In the genomic region with DNA sequence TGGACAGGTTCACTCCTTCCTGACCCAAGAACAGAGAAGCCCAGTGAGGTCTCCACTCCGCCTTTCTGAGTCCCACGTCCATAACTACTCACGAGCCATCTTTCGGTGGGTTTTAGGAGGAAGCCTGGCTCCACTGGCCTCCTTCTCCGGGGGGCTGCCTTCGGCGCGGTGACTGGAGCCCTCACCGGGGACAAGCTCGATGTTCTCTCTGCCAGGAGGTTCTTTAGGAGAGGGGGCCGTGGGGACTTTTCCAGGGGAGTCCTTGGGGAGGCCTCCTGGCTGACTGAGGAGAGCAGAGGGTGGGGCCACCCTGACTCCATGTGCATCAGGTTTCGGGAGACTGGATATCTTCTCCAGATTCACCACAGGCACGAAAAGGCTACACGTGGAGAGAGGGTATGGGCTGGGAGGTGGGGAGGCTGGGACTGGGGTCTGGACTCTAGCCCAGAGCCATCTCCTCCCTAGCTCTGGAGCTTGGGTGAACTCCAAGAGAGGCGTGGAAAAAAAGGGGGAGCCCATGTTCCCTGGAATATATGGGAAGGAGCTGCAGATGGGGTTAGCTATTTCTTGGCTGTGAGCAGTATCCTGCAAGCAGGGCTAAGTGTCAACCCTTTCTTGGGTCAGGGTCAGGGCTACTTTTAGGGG, we compare ENCODE assay signal across 11 mouse cellular contexts. TPM values are rescaled to one million over a fixed set of nuclear protein-coding genes. Genes with fewer than 3 reads are reported as not detected.
DNase-seq lines count a peak whose midpoint lies in the region; ATAC-seq lines count a peak whose summit lies in the region.
"Had no signal": no experiment of that assay in that cellular context is flagged by ENCODE, and none has a peak within 500 bp of the region (broad histone marks: within the 10 kb centered on the region; RNA-seq: fewer than 3 reads in every experiment).

No protein-coding gene starts in this region.

- H3K4me1 ChIP-seq in embryonic facial prominence, embryonic 13.5 days = peaks cover 37% of the 10 kb centered on the region
- peaks cover 56% of the 10 kb centered on the region for H3K4me1 ChIP-seq in embryonic facial prominence, embryonic 10.5 days
- H3K4me1 ChIP-seq in kidney, embryonic 14.5 days (ENCODE audit: control insufficient read depth, insufficient read depth, low read length) = peaks cover 13% of the 10 kb centered on the region
- peaks cover 36% of the 10 kb centered on the region for H3K4me1 ChIP-seq in neural tube, embryonic 15.5 days

- H3K4me3 ChIP-seq in embryonic facial prominence, embryonic 13.5 days = peak overlapping the region; percentile 4; the same call in 1 of the 2 replicates
- H3K4me3 ChIP-seq in embryonic facial prominence, embryonic 10.5 days = no peak overlapping the region
- no peak overlapping the region for H3K4me3 ChIP-seq in kidney, embryonic 14.5 days (ENCODE audit: low read length)
- H3K4me3 ChIP-seq in neural tube, embryonic 15.5 days (replicated peaks) = no peak overlapping the region

- H3K27me3 ChIP-seq in embryonic facial prominence, embryonic 13.5 days = no peaks in the 10 kb centered on the region
- no peaks in the 10 kb centered on the region for H3K27me3 ChIP-seq in embryonic facial prominence, embryonic 10.5 days (replicated peaks; ENCODE audit: low read depth, poor library complexity, severe bottlenecking)
- no peaks in the 10 kb centered on the region for H3K27me3 ChIP-seq in kidney, embryonic 14.5 days (ENCODE audit: control insufficient read depth, insufficient read depth, low read length)
- no peaks in the 10 kb centered on the region for H3K27me3 ChIP-seq in neural tube, embryonic 15.5 days (replicated peaks)

- no peaks in the 10 kb centered on the region for H3K9me3 ChIP-seq in embryonic facial prominence, embryonic 13.5 days
- H3K9me3 ChIP-seq in embryonic facial prominence, embryonic 10.5 days = no peaks in the 10 kb centered on the region
- H3K9me3 ChIP-seq in kidney, embryonic 14.5 days (ENCODE audit: control insufficient read depth, low read length) = no peaks in the 10 kb centered on the region
- no peaks in the 10 kb centered on the region for H3K9me3 ChIP-seq in neural tube, embryonic 15.5 days (replicated peaks)

- ATAC-seq in embryonic facial prominence, embryonic 13.5 days (ENCODE audit: insufficient number of reproducible peaks, insufficient read depth, low FRiP score, low TSS enrichment, low read depth) = no peak; the same call in 1 of the 2 replicates
- ATAC-seq in kidney, embryonic 14.5 days (ENCODE audit: low FRiP score, low TSS enrichment) = no peak
- ATAC-seq in neural tube, embryonic 15.5 days (ENCODE audit: low FRiP score) = no peak

- H3K36me3 ChIP-seq in embryonic facial prominence, embryonic 13.5 days = peaks cover 59% of the 10 kb centered on the region
- H3K36me3 ChIP-seq in embryonic facial prominence, embryonic 10.5 days (replicated peaks) = peaks cover 67% of the 10 kb centered on the region
- H3K36me3 ChIP-seq in kidney, embryonic 14.5 days (ENCODE audit: control insufficient read depth, insufficient read depth, low read length) = peaks cover 49% of the 10 kb centered on the region
- H3K36me3 ChIP-seq in neural tube, embryonic 15.5 days = peaks cover 51% of the 10 kb centered on the region

- H3K27ac ChIP-seq in embryonic facial prominence, embryonic 13.5 days = peak overlapping the region; percentile 78
- no peak overlapping the region for H3K27ac ChIP-seq in embryonic facial prominence, embryonic 10.5 days (replicated peaks)
- 0 out of 2 replicates have a peak overlapping the region, but pooled peaks have one; percentile 12 for H3K27ac ChIP-seq in kidney, embryonic 14.5 days (ENCODE audit: low read depth, low read length)
- H3K27ac ChIP-seq in neural tube, embryonic 15.5 days (replicated peaks) = peak overlapping the region; percentile 7; the same call in 1 of the 2 replicates

- WGBS in embryonic facial prominence, embryonic 13.5 days = 74% methylated on average over 15 of the region's 15 CpGs
- 92% methylated on average over 15 of the region's 15 CpGs for WGBS in embryonic facial prominence, embryonic 10.5 days
- 85% methylated on average over 15 of the region's 15 CpGs for WGBS in kidney, embryonic 14.5 days
- 86% methylated on average over 15 of the region's 15 CpGs for WGBS in neural tube, embryonic 15.5 days

- no peak for DNase-seq in embryonic facial prominence, embryonic 10.5 days (ENCODE audit: low spot score)
- DNase-seq in kidney, postnatal 25 days = no peak
- peak; percentile 64 for DNase-seq in lung, postnatal 10 days
- DNase-seq in lung, postnatal 36 days = no peak
- DNase-seq in natural killer cell, adult 2 months (ENCODE audit: low spot score in 2 of 2) = no peak
- DNase-seq: adrenal gland, adult 2 months; retina, postnatal 1 day had no signal

- H3K9ac ChIP-seq in embryonic facial prominence, embryonic 13.5 days = 0 out of 2 replicates have a peak overlapping the region, but pooled peaks have one; percentile 40
- no peak overlapping the region for H3K9ac ChIP-seq in kidney, embryonic 14.5 days (ENCODE audit: low read depth, low read length)
- no peak overlapping the region for H3K9ac ChIP-seq in neural tube, embryonic 15.5 days (replicated peaks)

- H3K4me2 ChIP-seq in embryonic facial prominence, embryonic 13.5 days = 0 out of 2 replicates have a peak overlapping the region, but pooled peaks have one; percentile 14
- no peak overlapping the region for H3K4me2 ChIP-seq in kidney, embryonic 14.5 days (replicated peaks; ENCODE audit: low read depth, low read length)
- no peak overlapping the region for H3K4me2 ChIP-seq in neural tube, embryonic 15.5 days

RNA-seq across cellular contexts. Expression of gene Atxn7l2, which starts 3.9 kb away (rescaled TPM):
- 22.0 and 27.1 TPM in 2 replicates for polyA plus RNA-seq in embryonic facial prominence, embryonic 13.5 days (2015; fragmentation: Nextera tagmentation; extraction: Ambion mirVana)
- 23.9 and 25.8 TPM in 2 replicates for polyA plus RNA-seq in embryonic facial prominence, embryonic 10.5 days (2016; fragmentation: Nextera tagmentation; extraction: Ambion mirVana)
- polyA plus RNA-seq in kidney, embryonic 14.5 days (2014; fragmentation: Nextera tagmentation; extraction: Ambion mirVana) = 16.9 and 21.9 TPM in 2 replicates
- polyA plus RNA-seq in neural tube, embryonic 15.5 days (2015; fragmentation: Nextera tagmentation; extraction: Ambion mirVana) = 18.4 and 21.2 TPM in 2 replicates

RNA-seq across cellular contexts. Expression of gene Cyb561d1, which starts 5.8 kb away (rescaled TPM):
- 2.6 and 2.8 TPM in 2 replicates for polyA plus RNA-seq in embryonic facial prominence, embryonic 13.5 days (2015; fragmentation: Nextera tagmentation; extraction: Ambion mirVana)
- 3.1 and 3.4 TPM in 2 replicates for polyA plus RNA-seq in embryonic facial prominence, embryonic 10.5 days (2016; fragmentation: Nextera tagmentation; extraction: Ambion mirVana)
- 1.4 and 2.2 TPM in 2 replicates for polyA plus RNA-seq in kidney, embryonic 14.5 days (2014; fragmentation: Nextera tagmentation; extraction: Ambion mirVana)
- polyA plus RNA-seq in neural tube, embryonic 15.5 days (2015; fragmentation: Nextera tagmentation; extraction: Ambion mirVana) = 3.1 TPM in 2 replicates

RNA-seq across cellular contexts. Expression of gene Sypl2, which starts 19.6 kb away (rescaled TPM):
- 0.48 and 0.58 TPM in 2 replicates for polyA plus RNA-seq in embryonic facial prominence, embryonic 13.5 days (2015; fragmentation: Nextera tagmentation; extraction: Ambion mirVana)
- 0.55 and 0.95 TPM in 2 replicates for polyA plus RNA-seq in embryonic facial prominence, embryonic 10.5 days (2016; fragmentation: Nextera tagmentation; extraction: Ambion mirVana)
- 2.9 and 4.7 TPM in 2 replicates for polyA plus RNA-seq in kidney, embryonic 14.5 days (2014; fragmentation: Nextera tagmentation; extraction: Ambion mirVana)
- polyA plus RNA-seq in neural tube, embryonic 15.5 days (2015; fragmentation: Nextera tagmentation; extraction: Ambion mirVana) = 0.38 and 0.52 TPM in 2 replicates
- polyA plus RNA-seq: C2C12 had no signal

RNA-seq across cellular contexts. Expression of gene Amigo1, which starts 20.7 kb away (rescaled TPM):
- polyA plus RNA-seq in embryonic facial prominence, embryonic 13.5 days (2015; fragmentation: Nextera tagmentation; extraction: Ambion mirVana) = 4.0 and 4.5 TPM in 2 replicates
- 4.0 and 4.3 TPM in 2 replicates for polyA plus RNA-seq in embryonic facial prominence, embryonic 10.5 days (2016; fragmentation: Nextera tagmentation; extraction: Ambion mirVana)
- polyA plus RNA-seq in kidney, embryonic 14.5 days (2014; fragmentation: Nextera tagmentation; extraction: Ambion mirVana) = 3.0 and 3.7 TPM in 2 replicates
- 10.2 and 14.4 TPM in 2 replicates for polyA plus RNA-seq in neural tube, embryonic 15.5 days (2015; fragmentation: Nextera tagmentation; extraction: Ambion mirVana)

RNA-seq across cellular contexts. Expression of gene Psma5, which starts 49.9 kb away (rescaled TPM):
- polyA plus RNA-seq in embryonic facial prominence, embryonic 13.5 days (2015; fragmentation: Nextera tagmentation; extraction: Ambion mirVana) = 298 and 302 TPM in 2 replicates
- polyA plus RNA-seq in embryonic facial prominence, embryonic 10.5 days (2016; fragmentation: Nextera tagmentation; extraction: Ambion mirVana) = 361 and 368 TPM in 2 replicates
- 327 and 365 TPM in 2 replicates for polyA plus RNA-seq in kidney, embryonic 14.5 days (2014; fragmentation: Nextera tagmentation; extraction: Ambion mirVana)
- polyA plus RNA-seq in neural tube, embryonic 15.5 days (2015; fragmentation: Nextera tagmentation; extraction: Ambion mirVana) = 239 and 254 TPM in 2 replicates
